Mouse (Mus musculus): ENCODE results near the gene Hspb8. TPM values are rescaled to one million over a fixed set of nuclear protein-coding genes. Genes with fewer than 3 reads are reported as not detected.
"Not testable (repeated sequence)": the region's sequence is repeated elsewhere in the genome, so short reads cannot be mapped to it uniquely, and the experiment has no call there.

The Hspb8 gene
- polyA plus RNA-seq, 1 experiment from 2014 or later = 34.9 TPM

DNA sequence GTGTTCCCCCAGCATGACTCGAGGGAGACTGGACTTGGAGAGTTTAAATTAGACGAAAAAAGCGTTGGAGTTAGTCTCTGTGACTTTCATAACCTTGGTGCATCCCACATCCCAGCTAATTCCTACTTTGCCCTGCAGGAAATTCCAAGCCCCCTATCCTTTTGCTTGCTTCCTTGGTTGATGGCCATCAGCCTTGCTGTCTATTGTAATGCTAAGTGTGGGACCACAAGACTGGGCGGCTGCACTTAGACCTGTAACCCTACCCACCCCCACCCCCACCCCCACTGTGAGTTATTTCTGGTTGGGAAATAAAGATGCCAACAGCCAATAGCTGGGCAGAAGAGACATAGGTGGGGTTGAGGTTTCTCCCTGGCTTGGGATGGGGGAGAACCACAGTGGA is 15.7 kb upstream of the Hspb8 start:
- no peak overlapping the region for H3K9ac ChIP-seq (ENCODE audit: low read depth, low read length)
- no peaks in the 10 kb centered on the region for H3K9me3 ChIP-seq (replicated peaks; ENCODE audit: control insufficient read depth, low read length)
- H3K4me1 ChIP-seq (ENCODE audit: control insufficient read depth, insufficient read depth, low read length) = no peaks in the 10 kb centered on the region; the same call in 1 of the 2 replicates
- no peak overlapping the region for H3K27ac ChIP-seq (ENCODE audit: low read depth, low read length)
- H3K36me3 ChIP-seq (ENCODE audit: control insufficient read depth, insufficient read depth, low read length) = no peaks in the 10 kb centered on the region
- H3K27me3 ChIP-seq (ENCODE audit: control insufficient read depth, insufficient read depth, low read length) = no peaks in the 10 kb centered on the region
- H3K4me3 ChIP-seq (ENCODE audit: low read depth, low read length) = no peak overlapping the region
- ATAC-seq (replicated peaks; ENCODE audit: insufficient number of reproducible peaks, low FRiP score, low TSS enrichment) = no peak
- H3K4me2 ChIP-seq = no peak overlapping the region
- 41% methylated on average over 4 of the region's 4 CpGs for WGBS (ENCODE audit: insufficient replicate concordance)

DNA sequence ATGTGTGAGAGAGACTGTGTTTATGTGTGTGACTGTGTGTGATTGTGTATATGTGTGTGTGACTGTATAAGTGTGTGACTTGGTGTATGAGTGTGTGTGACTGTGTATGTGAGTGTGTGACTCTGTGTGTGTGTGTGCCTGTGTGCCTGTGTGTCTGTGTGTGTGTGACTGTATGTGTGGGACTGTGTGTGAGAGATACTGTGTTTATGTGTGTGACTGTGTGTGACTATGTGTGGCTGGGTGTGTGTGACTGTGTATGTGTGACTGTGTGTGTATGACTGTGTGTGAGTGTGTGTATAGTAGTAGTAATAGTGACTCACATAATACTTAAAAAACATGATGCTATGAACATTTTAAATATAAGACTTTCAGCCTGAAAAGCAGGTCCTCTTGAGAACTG is 13.5 kb upstream of the Hspb8 start:
- Histone ChIP-seq H3K4me1 (ENCODE audit: control insufficient read depth, insufficient read depth, low read length) (no peaks in the 10 kb centered on the region; the same call in 1 of the 2 replicates), H3K4me2 (no peak overlapping the region), H3K4me3 (ENCODE audit: low read depth, low read length) (no peak overlapping the region), H3K9me3 (replicated peaks; ENCODE audit: control insufficient read depth, low read length) (no peaks in the 10 kb centered on the region), H3K9ac (ENCODE audit: low read depth, low read length) (no peak overlapping the region), H3K27me3 (ENCODE audit: control insufficient read depth, insufficient read depth, low read length) (no peaks in the 10 kb centered on the region), H3K27ac (ENCODE audit: low read depth, low read length) (no peak overlapping the region), H3K36me3 (ENCODE audit: control insufficient read depth, insufficient read depth, low read length) (no peaks in the 10 kb centered on the region)
- ATAC-seq (replicated peaks; ENCODE audit: insufficient number of reproducible peaks, low FRiP score, low TSS enrichment) = no peak

DNA sequence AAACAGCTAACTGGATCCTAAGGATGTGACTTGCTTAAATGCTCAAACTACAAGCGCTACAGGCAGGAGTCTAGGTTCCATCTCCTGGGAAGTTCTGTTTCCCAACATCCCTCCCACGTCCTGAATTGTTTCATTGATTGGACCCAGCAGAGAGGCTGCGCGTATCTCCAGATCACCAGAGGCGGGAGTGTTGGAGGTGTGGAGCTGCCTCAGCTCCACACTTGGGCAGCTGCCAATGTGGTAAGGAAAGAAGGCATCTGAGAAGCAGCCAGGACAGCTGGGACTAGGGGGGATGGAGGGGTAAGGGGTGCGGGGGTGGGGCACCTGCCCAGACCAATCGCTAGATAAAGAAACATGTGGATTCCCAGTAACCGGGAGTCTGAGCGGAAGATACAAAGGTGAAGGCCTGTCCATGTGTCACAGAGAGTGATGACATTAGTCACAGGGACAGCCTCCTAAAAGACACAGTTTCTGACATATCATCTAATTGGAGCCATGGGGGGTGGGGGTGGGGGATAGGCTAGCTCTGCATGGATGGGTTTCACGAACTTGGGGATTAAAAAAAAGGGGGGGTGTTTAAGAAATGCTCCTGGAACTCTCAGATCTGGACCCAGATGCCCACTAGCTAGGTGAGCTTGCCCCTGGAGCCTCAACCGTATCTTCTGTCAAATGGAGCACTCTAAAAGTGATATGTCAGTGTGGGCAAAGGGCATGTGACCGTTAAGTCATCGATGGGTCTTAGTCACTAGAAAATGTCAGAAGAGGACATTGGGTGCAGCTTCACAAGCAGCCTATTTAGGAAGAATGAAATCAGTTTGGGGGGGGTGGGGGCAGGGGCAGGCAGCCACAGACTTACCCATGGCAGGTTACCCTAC is 12.5 kb upstream of the Hspb8 start:
- ATAC-seq (replicated peaks; ENCODE audit: insufficient number of reproducible peaks, low FRiP score, low TSS enrichment) = no peak
- WGBS (ENCODE audit: insufficient replicate concordance) = 48% methylated on average over 13 of the region's 13 CpGs

DNA sequence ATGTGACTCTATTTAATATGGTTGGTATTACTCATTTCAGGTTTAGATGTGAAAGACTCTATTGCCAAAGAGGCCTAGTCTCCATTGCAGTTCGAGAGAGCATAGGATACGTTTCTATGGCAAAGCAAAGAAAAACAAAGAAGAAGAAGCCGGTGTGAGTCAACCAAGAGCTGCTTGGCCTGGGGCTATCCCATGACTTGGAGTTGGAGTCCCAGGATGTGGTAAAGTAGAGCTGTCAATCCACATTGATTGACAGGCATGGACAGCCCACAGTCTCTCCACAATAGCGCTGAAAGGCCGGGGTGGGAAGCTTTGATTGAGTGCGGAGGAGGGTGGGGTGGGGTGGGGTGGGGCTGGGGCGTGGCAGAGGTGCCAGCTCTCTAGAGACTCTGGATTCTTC is 10.2 kb upstream of the Hspb8 start:
- Histone ChIP-seq H3K9me3 (replicated peaks; ENCODE audit: control insufficient read depth, low read length) (no peaks in the 10 kb centered on the region), H3K4me3 (ENCODE audit: low read depth, low read length) (no peak overlapping the region), H3K27me3 (ENCODE audit: control insufficient read depth, insufficient read depth, low read length) (no peaks in the 10 kb centered on the region), H3K4me2 (no peak overlapping the region), H3K27ac (ENCODE audit: low read depth, low read length) (no peak overlapping the region), H3K36me3 (ENCODE audit: control insufficient read depth, insufficient read depth, low read length) (no peaks in the 10 kb centered on the region), H3K4me1 (ENCODE audit: control insufficient read depth, insufficient read depth, low read length) (peaks cover under 1% of the 10 kb centered on the region), H3K9ac (ENCODE audit: low read depth, low read length) (no peak overlapping the region)
- no peak for ATAC-seq (replicated peaks; ENCODE audit: insufficient number of reproducible peaks, low FRiP score, low TSS enrichment)
- WGBS (ENCODE audit: insufficient replicate concordance) = 57% methylated on average over 7 of the region's 7 CpGs

More for the DNA sequence above, 12.5 kb upstream of the Hspb8 start:
- Histone ChIP-seq H3K4me3 (ENCODE audit: low read depth, low read length) (no peak overlapping the region), H3K27ac (ENCODE audit: low read depth, low read length) (no peak overlapping the region), H3K4me2 (no peak overlapping the region), H3K9me3 (replicated peaks; ENCODE audit: control insufficient read depth, low read length) (no peaks in the 10 kb centered on the region), H3K4me1 (ENCODE audit: control insufficient read depth, insufficient read depth, low read length) (no peaks in the 10 kb centered on the region; the same call in 1 of the 2 replicates), H3K27me3 (ENCODE audit: control insufficient read depth, insufficient read depth, low read length) (no peaks in the 10 kb centered on the region), H3K9ac (ENCODE audit: low read depth, low read length) (no peak overlapping the region), H3K36me3 (ENCODE audit: control insufficient read depth, insufficient read depth, low read length) (no peaks in the 10 kb centered on the region)

DNA sequence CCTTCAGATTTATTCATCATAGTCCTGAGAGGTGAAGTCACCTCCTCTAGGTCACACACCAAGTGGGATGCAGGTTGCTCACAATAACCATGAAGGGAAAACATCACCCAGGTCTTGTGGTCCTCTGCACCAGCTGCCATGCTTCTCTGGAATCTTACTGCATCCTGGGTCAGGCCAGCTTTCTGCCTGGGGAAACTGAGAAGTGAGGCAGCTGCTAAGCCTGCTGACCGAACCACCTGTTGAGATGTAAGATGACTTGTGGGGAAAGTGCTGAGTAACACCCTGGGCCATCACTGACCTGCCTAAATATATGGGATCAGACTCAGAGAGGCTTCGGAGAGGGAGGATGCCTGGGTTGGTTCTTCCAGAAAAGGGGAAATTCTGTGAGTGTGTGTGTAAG is 4.0 kb upstream of the Hspb8 start:
- ATAC-seq (replicated peaks; ENCODE audit: insufficient number of reproducible peaks, low FRiP score, low TSS enrichment) = no peak
- H3K4me3 ChIP-seq (ENCODE audit: low read depth, low read length) = no peak overlapping the region
- no peak overlapping the region for H3K27ac ChIP-seq (ENCODE audit: low read depth, low read length)
- no peaks in the 10 kb centered on the region for H3K9me3 ChIP-seq (replicated peaks; ENCODE audit: control insufficient read depth, low read length)
- H3K4me2 ChIP-seq = no peak overlapping the region
- no peaks in the 10 kb centered on the region for H3K36me3 ChIP-seq (ENCODE audit: control insufficient read depth, insufficient read depth, low read length)
- H3K4me1 ChIP-seq (ENCODE audit: control insufficient read depth, insufficient read depth, low read length) = peaks cover 9% of the 10 kb centered on the region
- no peaks in the 10 kb centered on the region for H3K27me3 ChIP-seq (ENCODE audit: control insufficient read depth, insufficient read depth, low read length)
- H3K9ac ChIP-seq (ENCODE audit: low read depth, low read length) = no peak overlapping the region
- 81% methylated on average over 2 of the region's 2 CpGs for WGBS (ENCODE audit: insufficient replicate concordance)

DNA sequence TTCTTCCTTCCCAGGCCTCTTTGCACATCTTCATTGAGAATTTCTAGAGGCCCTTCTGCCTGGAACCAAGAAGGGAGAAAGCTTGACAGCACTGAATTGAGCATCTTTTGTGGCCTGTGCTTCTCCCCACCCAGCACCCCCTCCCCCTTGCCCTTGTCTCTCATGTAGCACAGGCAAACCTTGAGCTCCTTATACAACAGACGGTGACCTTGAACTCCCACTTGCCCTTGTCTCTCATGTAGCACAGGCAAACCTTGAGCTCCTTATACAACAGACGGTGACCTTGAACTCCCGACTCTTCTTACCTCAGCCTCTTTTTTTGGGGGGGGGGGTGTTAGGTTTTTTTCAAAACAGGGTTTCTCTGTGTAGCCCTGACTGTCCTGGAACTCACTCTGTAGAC is 3.0 kb upstream of the Hspb8 start:
- ATAC-seq (replicated peaks; ENCODE audit: insufficient number of reproducible peaks, low FRiP score, low TSS enrichment); H3K27ac ChIP-seq (ENCODE audit: low read depth, low read length): not testable (repeated sequence)
- H3K4me1 ChIP-seq (ENCODE audit: control insufficient read depth, insufficient read depth, low read length) = peaks cover 11% of the 10 kb centered on the region

DNA sequence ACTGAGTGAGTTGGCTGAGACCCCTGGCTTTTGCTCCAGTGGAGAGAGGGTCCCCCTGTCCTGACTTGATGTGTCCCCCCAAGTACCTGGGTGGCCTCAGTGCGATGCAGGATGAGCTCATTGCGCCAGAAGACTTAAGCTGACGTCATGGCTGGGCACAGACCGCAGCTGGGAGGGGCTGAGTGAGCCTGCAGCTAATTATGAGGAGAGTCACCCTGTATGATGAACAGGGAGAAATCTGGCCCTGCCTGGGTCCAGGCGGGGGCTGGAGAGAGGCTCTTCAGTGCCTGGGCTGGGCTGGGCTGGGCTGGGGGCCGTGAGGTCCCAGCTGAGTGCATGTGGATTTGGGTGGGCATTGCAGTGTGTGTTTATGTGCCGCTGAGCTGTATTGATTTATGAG is 2.6 kb upstream of the Hspb8 start:
- WGBS (ENCODE audit: insufficient replicate concordance) = 68% methylated on average over 7 of the region's 7 CpGs
- Histone ChIP-seq H3K4me3 (ENCODE audit: low read depth, low read length) (no peak overlapping the region), H3K4me2 (no peak overlapping the region), H3K36me3 (ENCODE audit: control insufficient read depth, insufficient read depth, low read length) (no peaks in the 10 kb centered on the region), H3K9ac (ENCODE audit: low read depth, low read length) (no peak overlapping the region), H3K27me3 (ENCODE audit: control insufficient read depth, insufficient read depth, low read length) (no peaks in the 10 kb centered on the region), H3K9me3 (replicated peaks; ENCODE audit: control insufficient read depth, low read length) (no peaks in the 10 kb centered on the region), H3K4me1 (ENCODE audit: control insufficient read depth, insufficient read depth, low read length) (peaks cover 16% of the 10 kb centered on the region), H3K27ac (ENCODE audit: low read depth, low read length) (no peak overlapping the region)
- ATAC-seq (replicated peaks; ENCODE audit: insufficient number of reproducible peaks, low FRiP score, low TSS enrichment) = no peak

More for the DNA sequence above, 3.0 kb upstream of the Hspb8 start:
- not testable (repeated sequence) for H3K9ac ChIP-seq (ENCODE audit: low read depth, low read length); H3K36me3 ChIP-seq (ENCODE audit: control insufficient read depth, insufficient read depth, low read length); H3K4me3 ChIP-seq (ENCODE audit: low read depth, low read length); H3K4me2 ChIP-seq; H3K27me3 ChIP-seq (ENCODE audit: control insufficient read depth, insufficient read depth, low read length); H3K9me3 ChIP-seq (replicated peaks; ENCODE audit: control insufficient read depth, low read length)
- WGBS (ENCODE audit: insufficient replicate concordance) = 88% methylated on average over 3 of the region's 3 CpGs

DNA sequence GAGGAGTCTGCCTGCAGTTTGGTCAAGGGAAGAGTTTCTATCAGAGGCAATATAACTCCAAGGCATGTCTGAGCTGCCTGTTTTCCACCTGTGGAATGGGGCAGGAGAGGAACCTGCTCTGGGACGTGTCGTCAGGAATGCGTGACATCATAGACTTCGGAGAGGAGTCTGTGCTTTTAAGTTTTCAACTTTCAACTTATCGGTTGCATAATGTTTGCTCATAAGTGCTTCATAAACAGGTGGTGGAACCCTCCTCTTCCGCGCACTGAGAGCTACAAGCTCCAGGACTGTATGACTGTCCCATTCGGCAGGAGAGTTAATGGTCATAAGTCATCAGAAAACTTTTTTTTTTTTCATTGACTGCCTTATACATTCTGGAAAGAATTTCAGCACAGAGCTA is 1.1 kb upstream of the Hspb8 start:
- H3K27ac ChIP-seq (ENCODE audit: low read depth, low read length) = 0 out of 2 replicates have a peak overlapping the region, but pooled peaks have one; percentile 93
- H3K4me1 ChIP-seq (ENCODE audit: control insufficient read depth, insufficient read depth, low read length) = peaks cover 28% of the 10 kb centered on the region

More for the DNA sequence above, 1.1 kb upstream of the Hspb8 start:
- Histone ChIP-seq H3K27me3 (ENCODE audit: control insufficient read depth, insufficient read depth, low read length) (no peaks in the 10 kb centered on the region), H3K36me3 (ENCODE audit: control insufficient read depth, insufficient read depth, low read length) (no peaks in the 10 kb centered on the region), H3K9ac (ENCODE audit: low read depth, low read length) (no peak overlapping the region), H3K9me3 (replicated peaks; ENCODE audit: control insufficient read depth, low read length) (no peaks in the 10 kb centered on the region), H3K4me3 (ENCODE audit: low read depth, low read length) (no peak overlapping the region), H3K4me2 (no peak overlapping the region; the same call in 1 of the 2 replicates)
- ATAC-seq (replicated peaks; ENCODE audit: insufficient number of reproducible peaks, low FRiP score, low TSS enrichment) = no peak
- 80% methylated on average over 8 of the region's 8 CpGs for WGBS (ENCODE audit: insufficient replicate concordance)
